Mouse (Mus musculus) thymus, adult 18-20 months (tissue): ENCODE data around the gene Ccdc141.

ENCODE experiments used
- DNase-seq, 2 experiments: peaks; one replicate each; pipeline ENCODE4 v3.0.0; 2022; ENCODE audit warnings: mixed read lengths in 2 of 2

Gene Ccdc141

DNA sequence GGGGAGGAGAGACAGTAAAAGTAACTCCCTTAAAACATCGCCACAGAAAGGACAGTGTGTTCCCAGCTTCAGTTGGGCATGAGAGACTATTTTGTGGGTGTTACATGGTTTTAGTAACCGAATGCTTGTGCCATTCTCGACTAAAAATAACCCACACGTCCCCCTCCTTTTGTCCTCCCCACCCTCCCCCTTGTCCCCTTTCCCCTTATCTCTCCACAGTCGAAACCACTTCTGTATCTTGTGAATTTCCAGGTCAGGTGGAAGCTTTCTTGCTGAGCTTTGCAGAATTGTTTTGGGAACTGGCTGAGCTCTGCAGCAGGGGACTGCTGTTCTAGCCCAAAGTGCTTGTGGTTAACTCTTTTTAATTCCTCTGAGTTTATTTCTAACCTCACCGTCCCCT lies 200.2 kb downstream of the Ccdc141 start:
- no peak for DNase-seq

DNA sequence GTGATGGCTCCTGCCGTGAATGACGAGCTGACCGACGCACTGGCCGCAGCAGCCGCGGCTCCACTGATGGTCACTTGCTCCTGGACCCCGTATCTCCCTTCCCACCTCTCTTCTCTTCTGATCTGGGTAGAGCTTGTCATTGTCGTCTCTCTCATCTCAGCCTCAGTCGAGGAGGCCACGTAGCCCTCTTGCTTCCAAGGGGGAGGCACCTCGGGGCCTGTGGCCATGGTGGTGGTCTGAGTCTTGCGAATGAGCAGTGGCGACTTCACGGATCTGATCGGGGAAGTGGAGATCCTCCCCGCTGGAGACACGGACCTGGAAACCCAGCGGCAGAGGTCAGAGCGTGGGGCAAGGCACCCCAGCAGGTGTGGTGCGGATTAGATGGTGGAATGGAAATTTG lies 200.8 kb downstream of the Ccdc141 start:
- DNase-seq: no peak

DNA sequence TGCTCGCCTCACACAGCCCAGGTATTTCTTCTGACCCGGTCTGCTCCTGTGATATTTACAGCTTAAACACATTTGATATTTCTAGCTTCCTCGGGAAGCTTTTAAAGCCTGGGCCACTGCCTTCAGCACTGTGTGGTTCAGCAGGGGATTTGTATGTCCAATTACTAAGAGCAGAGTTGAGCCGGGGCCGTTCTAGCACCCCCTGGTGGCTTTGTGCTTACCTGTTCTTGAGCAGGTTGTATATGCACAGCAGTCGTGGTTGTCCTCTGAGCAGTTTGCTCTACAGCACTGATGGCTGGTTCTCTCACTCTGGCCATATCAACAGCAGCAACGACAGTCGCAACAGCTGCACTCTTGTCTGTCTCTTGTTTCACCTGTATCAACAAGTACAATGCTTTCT lies 201.5 kb downstream of the Ccdc141 start:
- peak in 1 of 2 experiments; percentile 10 for DNase-seq

DNA sequence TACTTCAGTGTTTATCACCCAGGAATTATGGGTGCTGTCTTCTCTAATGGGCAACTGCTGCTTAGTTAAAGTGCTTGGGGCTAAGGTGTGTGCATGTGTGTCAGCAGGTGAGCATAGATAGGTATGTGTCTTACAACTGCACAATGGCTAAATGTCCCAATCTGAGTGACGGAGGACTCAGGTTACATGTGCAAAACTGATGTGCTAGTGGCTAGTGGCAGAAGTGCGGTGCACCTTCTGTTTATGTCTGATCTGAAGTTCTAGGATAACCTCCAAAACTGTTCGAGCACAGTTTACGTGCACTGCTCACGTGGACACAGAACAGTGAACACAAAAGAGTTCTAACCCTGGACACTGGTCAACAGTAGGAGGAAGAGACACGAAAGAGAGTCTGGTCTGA lies 203.9 kb downstream of the Ccdc141 start:
- no peak for DNase-seq

DNA sequence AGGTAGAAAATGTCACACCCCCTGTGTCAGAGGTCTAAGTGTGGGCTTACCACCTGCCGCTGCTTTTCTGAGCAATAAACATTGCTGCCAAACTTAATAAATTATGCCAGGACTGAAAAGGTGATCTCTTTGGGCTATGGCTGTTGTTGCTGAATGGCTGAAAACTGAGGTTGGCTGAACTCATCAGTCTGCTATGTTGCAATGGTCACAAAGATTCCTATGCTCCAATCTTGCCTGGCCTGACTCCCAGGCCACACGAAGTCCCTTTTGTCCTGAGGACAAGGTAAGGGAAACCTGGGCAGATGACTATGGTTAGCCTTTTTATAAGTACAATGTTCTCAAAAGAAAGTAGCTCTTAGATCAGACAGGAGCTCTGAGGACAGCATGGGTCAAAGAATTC lies 204.4 kb downstream of the Ccdc141 start:
- no peak for DNase-seq

DNA sequence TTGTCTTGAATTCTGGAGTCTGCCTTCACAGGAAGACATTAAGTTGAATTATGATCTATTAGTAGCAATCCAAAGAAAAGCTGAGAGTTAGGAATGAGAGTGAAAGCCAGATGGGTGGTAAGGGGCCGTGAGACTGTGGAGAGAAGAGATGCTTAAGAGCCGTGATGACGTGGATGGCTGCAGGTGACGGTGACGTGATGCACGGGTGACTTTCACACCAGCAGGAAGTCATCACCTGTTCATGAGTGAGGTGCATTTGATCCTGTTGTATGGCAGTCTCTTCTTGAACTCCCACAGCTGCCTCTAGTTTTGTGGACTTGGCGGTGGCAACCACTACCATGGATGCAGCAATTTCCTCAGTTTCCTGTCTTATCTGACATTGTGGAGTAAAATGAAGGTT lies 204.9 kb downstream of the Ccdc141 start:
- no peak for DNase-seq

DNA sequence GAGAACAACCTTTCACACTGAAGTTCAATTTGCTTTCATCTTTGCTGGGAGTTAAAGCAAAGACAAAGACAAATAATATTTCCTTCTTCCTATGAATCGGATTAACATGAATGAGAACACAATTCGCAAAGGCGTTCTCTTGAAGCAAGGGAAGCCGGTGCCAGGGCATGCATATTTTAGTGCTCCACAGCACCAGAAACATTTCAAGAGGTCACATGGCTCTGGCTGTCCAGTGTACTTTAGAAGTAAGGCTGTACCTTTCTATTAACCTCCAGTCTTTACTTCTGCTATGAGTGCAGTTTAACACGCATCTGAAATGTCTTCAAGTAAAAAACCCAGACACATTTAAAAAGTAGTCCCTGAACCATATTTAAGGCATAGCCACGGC lies 208.4 kb downstream of the Ccdc141 start:
- DNase-seq: no peak

DNA sequence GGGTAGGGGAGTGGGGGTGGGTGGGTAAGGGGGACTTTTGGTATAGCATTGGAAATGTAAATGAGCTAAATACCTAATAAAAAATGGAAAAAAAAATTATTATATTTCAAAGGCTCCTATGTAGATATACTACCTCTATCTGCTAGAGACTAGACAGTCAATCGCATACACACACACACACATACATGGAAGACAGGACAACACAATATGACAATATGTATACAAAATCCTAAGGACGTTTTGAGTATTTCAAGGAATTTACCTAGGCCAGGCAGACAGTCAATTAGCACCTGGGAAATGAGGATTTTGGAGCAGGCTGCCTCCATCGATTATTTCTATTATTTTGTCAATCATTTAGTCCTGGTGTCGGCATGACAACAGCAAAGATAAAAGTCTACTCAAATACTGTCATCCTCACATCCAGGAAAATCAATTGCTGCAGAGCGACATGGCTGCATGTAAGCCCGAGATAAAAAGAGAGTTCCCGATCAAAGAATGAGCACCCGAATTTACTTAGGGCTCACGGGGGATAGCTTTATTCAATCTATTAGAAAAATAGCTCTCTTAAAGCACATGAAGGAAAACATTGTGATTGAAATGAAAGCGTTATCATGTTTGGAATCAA lies 208.9 kb downstream of the Ccdc141 start:
- no peak for DNase-seq
